Mouse (Mus musculus) liver, embryonic 12.5 days (tissue): ENCODE data around the gene Cox6a2. TPM values are rescaled to one million over a fixed set of nuclear protein-coding genes. Genes with fewer than 3 reads are reported as not detected.
A peak's percentile ranks its signal among the peaks of the same experiment; 100 is the strongest.

Experiments
- ATAC-seq: fragments of 200-750 bp; cut with Nextera tagmentation; 2 replicates; pipeline ENCODE4 v1.8.0; 2017; ENCODE audit warnings: moderate number of reproducible peaks, mild to moderate bottlenecking, moderate library complexity
- H3K27ac ChIP-seq: fragments of 300-500 bp; sonication (generic); 2 replicates; pipeline ENCODE4 v1.5.1; 2016; ENCODE audit warnings: mild to moderate bottlenecking
- H3K27me3 ChIP-seq: fragments of 300-500 bp; sonication (generic); replicated peaks from 2 replicates; pipeline ENCODE4 v1.6.1; 2016; ENCODE audit warnings: mild to moderate bottlenecking, moderate library complexity
- H3K36me3 ChIP-seq: fragments of 300-500 bp; sonication (generic); 2 replicates; pipeline ENCODE4 v1.6.1; 2016; ENCODE audit warnings: mild to moderate bottlenecking, moderate library complexity
- H3K4me1 ChIP-seq: fragments of 300-500 bp; sonication (generic); 2 replicates; pipeline ENCODE4 v1.6.1; 2016
- H3K4me2 ChIP-seq: fragments of 300-500 bp; sonication (generic); 2 replicates; pipeline ENCODE4 v1.6.1; 2016; ENCODE audit warnings: mild to moderate bottlenecking, moderate library complexity
- H3K4me3 ChIP-seq: fragments of 300-500 bp; sonication (generic); 2 replicates; pipeline ENCODE4 v1.5.1; 2016; ENCODE audit warnings: mild to moderate bottlenecking, moderate library complexity
- H3K9ac ChIP-seq: fragments of 300-500 bp; sonication (generic); 2 replicates; pipeline ENCODE4 v1.6.1; 2016; ENCODE audit warnings: mild to moderate bottlenecking, moderate library complexity
- H3K9me3 ChIP-seq: fragments of 300-500 bp; sonication (generic); replicated peaks from 2 replicates; pipeline ENCODE4 v1.6.1; 2016; ENCODE audit warnings: mild to moderate bottlenecking, moderate library complexity
- WGBS: fragments of 180-500 bp; shearing (Covaris S2); methylation state at CpG from one replicate; pipeline ENCODE4 v1.1.7; 2016; ENCODE audit not compliant: insufficient replicate concordance; 5-methylcytosine and 5-hydroxymethylcytosine counted together
- polyA plus RNA-seq: library from polyadenylated mRNA; unstranded; fragments of >200 nt; fragmentation: Nextera tagmentation; extraction: Ambion mirVana; gene quantifications from 2 replicates; pipeline ENCODE4 v1.2.1, GENCODE M21; 2016

The Cox6a2 gene
- 1.2 and 1.5 TPM in 2 replicates for polyA plus RNA-seq

DNA sequence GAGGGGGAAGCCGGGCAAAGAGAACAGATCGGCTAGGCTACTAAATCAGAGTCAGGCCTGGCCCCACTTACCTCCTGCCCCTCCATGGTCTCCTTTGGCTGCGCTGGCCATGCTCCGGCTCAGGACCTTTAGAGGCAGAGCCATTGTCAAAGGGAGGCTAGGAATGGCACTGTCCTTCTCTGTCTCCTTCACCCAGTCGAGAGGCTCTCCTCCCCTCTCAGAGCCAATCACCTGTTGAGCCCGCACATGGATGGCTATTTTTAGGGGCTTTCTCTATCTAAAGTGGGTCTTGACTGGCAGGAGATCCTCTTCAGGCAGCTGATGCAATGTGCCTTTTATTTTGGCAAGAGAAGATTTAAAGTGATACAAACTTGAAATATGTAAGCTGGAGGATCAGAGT, at the start of gene Cox6a2:
TSS of gene Cox6a2 (minus strand) at position 236 of the 400 bp plus-strand sequence.
- Histone ChIP-seq H3K4me2 (no peak within 1 kb of the TSS), H3K4me3 (no peak within 1 kb of the TSS), H3K9ac (no peak within 1 kb of the TSS), H3K27ac (no peak within 1 kb of the TSS), H3K9me3 (no peaks in the 10 kb centered on the region), H3K4me1 (no peaks in the 10 kb centered on the region), H3K27me3 (no peaks in the 10 kb centered on the region), H3K36me3 (no peaks in the 10 kb centered on the region)
- ATAC-seq: no peak
- WGBS: 62% methylated on average over 6 of the region's 6 CpGs

DNA sequence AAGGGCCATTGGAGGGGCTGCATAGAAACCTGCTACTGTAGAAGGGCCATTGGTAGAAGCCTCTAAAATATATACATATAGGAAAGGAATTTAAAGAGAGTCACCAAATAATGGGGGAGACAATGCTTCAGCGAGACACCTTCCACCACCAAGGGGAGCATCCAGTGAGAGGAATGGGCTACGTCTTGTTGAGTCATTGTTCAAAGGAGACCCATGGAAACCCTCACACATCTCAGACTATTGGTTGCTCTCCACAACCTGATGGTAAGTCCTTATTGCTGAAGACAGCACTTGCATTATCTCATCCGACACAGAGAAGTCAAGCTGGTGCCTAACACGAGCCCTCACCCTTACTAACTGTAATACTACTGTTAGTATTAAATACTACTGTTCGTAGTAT, 49.6 kb upstream of the Cox6a2 start:
- ATAC-seq: no peak
- WGBS: 71% methylated on average over 5 of the region's 5 CpGs
- Histone ChIP-seq H3K27ac (no peak overlapping the region), H3K4me1 (peaks cover 13% of the 10 kb centered on the region), H3K36me3 (peaks cover 7% of the 10 kb centered on the region; the same call in 1 of the 2 replicates), H3K9ac (no peak overlapping the region), H3K4me2 (no peak overlapping the region), H3K9me3 (no peaks in the 10 kb centered on the region), H3K4me3 (no peak overlapping the region), H3K27me3 (peaks cover 72% of the 10 kb centered on the region)

DNA sequence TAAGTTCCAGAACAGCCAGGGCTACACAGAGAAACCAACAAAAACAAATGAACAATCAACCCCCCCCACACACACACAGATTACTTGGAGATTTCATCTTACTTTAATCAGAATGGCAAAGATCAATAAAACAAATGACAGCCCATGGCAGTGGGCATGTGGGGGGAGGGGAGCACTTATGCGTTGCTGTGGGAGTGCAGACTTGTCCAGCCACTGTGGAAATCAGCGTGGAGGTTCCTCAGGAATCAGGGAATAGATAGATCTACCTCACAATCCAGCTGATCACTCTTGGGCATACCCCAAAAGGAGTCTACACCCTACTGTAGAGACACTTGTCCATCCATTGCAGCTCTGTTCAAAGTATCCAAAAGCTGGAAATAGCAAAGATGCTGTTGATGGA, 48.8 kb upstream of the Cox6a2 start:
- no peak for ATAC-seq
- no peak overlapping the region for H3K9ac ChIP-seq
- H3K4me2 ChIP-seq: no peak overlapping the region
- H3K36me3 ChIP-seq: peaks cover 11% of the 10 kb centered on the region; the same call in 1 of the 2 replicates
- H3K27me3 ChIP-seq: peaks cover 73% of the 10 kb centered on the region
- H3K9me3 ChIP-seq: no peaks in the 10 kb centered on the region
- 48% methylated on average over 2 of the region's 2 CpGs for WGBS
- H3K27ac ChIP-seq: no peak overlapping the region
- H3K4me3 ChIP-seq: no peak overlapping the region
- peaks cover 16% of the 10 kb centered on the region for H3K4me1 ChIP-seq

DNA sequence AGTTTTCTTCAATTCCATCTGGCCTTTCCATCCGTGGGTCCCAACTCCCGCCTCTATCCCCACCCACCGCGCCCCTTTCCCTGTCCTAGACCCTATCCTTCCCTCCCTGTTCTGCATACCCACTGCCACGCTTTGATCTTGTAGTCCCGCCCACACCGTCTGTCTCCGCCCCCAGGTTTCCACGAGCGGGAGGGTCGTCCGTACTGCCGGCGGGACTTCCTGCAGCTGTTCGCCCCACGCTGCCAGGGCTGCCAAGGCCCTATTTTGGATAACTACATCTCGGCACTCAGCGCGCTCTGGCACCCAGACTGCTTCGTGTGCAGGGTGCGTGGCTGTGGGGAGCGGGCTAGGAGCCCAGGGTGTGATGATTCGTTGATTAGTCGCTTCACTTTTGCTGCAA, 46.4 kb upstream of the Cox6a2 start:
- Histone ChIP-seq H3K9me3 (no peaks in the 10 kb centered on the region), H3K36me3 (peaks cover 12% of the 10 kb centered on the region; the same call in 1 of the 2 replicates), H3K9ac (no peak overlapping the region), H3K27me3 (peaks cover 62% of the 10 kb centered on the region), H3K4me2 (peak overlapping the region; percentile 43), H3K27ac (no peak overlapping the region), H3K4me1 (peaks cover 18% of the 10 kb centered on the region), H3K4me3 (no peak overlapping the region)
- 27% methylated on average over 24 of the region's 24 CpGs for WGBS
- ATAC-seq: no peak

DNA sequence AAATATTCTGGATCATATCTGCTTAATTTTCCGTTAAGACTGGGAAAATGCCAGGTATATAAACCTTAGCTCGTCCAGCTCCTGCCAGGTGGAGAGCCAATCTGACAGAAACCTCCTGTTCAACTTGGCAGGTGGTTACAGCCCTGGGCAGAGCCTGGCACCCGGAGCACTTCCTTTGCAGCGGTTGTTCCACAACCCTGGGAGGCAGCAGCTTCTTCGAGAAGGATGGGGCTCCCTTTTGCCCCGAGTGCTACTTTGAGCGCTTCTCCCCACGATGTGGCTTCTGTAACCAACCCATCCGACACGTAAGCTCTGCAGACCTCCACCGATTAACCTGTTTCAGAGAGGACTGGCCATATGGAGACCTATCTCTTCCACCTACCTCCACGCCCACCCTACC, 45.8 kb upstream of the Cox6a2 start:
- no peak overlapping the region for H3K27ac ChIP-seq
- H3K9me3 ChIP-seq: no peaks in the 10 kb centered on the region
- no peak overlapping the region for H3K4me2 ChIP-seq
- no peak for ATAC-seq
- peaks cover 24% of the 10 kb centered on the region for H3K4me1 ChIP-seq
- H3K4me3 ChIP-seq: no peak overlapping the region
- peaks cover 55% of the 10 kb centered on the region for H3K27me3 ChIP-seq
- WGBS: 67% methylated on average over 12 of the region's 12 CpGs
- peaks cover 12% of the 10 kb centered on the region; the same call in 1 of the 2 replicates for H3K36me3 ChIP-seq
- no peak overlapping the region for H3K9ac ChIP-seq

DNA sequence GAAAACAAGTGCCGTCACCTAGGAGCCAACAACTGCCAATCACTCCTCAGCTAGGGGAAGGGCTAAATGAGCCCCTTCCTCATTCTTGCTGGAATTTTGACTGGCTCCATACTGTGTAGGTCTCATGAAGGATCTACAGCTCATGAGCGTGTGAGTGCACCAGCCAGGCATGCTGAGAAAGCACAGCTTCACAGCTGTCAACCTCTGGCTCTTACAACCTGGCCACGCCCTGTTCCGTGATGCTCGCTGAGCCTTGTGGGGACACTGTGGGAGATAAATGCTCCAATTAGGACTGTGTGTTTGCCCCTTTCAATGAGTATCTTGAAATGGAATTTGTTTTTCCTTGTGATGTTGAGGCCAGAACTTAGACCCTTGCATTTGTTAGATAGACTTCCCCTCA, 43.8 kb upstream of the Cox6a2 start:
- Histone ChIP-seq H3K27ac (no peak overlapping the region), H3K4me2 (no peak overlapping the region), H3K27me3 (peaks cover 58% of the 10 kb centered on the region), H3K36me3 (peaks cover 15% of the 10 kb centered on the region), H3K4me3 (no peak overlapping the region), H3K9ac (no peak overlapping the region), H3K4me1 (peaks cover 35% of the 10 kb centered on the region), H3K9me3 (no peaks in the 10 kb centered on the region)
- ATAC-seq: no peak
- 57% methylated on average over 5 of the region's 5 CpGs for WGBS

DNA sequence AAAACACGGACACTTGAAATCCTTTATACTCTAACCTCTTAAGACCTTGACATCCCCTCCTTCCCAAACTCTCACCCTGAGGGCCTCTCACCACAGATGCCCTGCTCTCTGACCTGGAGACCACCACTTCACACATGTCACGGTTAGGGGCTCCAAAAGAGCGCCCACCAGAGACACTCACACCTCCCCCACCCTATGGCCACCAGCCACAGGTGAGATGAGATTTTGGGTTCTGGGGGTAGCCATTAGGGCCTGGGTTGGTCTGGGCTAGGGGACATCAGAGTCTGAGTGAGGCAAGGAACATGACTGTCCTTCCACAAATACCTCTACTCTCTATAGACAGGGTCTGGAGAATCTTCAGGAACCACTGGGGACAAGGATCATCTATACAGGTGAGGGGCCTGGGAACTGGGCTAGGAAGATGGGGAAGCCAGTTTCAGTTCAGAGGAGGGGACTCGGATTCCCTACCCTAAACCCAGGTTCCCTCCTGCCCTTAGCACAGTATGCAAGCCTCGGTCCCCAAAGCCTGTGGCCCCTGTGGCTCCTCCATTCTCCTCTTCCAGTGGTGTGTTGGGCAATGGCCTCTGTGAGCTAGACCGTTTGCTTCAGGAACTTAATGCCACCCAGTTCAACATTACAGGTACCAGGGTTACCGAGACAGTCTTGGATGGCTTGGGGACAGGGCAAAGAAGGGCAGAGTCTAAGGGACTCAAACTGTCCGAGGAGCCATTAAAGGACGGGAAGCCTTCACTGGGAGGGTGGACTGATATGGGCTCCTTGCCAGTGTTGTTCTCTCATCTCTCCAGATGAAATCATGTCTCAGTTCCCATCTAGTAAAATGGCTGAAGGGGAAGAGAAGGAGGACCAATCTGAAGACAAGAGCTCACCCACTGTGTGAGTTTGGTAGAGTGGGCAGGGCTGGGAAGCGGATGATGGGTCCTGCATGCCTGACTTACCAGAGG, 42.2 kb upstream of the Cox6a2 start:
- H3K4me1 ChIP-seq: peaks cover 35% of the 10 kb centered on the region
- H3K27ac ChIP-seq: no peak overlapping the region
- no peaks in the 10 kb centered on the region for H3K9me3 ChIP-seq
- ATAC-seq: no peak
- no peak overlapping the region for H3K9ac ChIP-seq
- peaks cover 49% of the 10 kb centered on the region for H3K27me3 ChIP-seq
- no peak overlapping the region for H3K4me3 ChIP-seq
- peaks cover 24% of the 10 kb centered on the region for H3K36me3 ChIP-seq
- WGBS: 78% methylated on average over 10 of the region's 10 CpGs
- peak overlapping the region; percentile 78 for H3K4me2 ChIP-seq

DNA sequence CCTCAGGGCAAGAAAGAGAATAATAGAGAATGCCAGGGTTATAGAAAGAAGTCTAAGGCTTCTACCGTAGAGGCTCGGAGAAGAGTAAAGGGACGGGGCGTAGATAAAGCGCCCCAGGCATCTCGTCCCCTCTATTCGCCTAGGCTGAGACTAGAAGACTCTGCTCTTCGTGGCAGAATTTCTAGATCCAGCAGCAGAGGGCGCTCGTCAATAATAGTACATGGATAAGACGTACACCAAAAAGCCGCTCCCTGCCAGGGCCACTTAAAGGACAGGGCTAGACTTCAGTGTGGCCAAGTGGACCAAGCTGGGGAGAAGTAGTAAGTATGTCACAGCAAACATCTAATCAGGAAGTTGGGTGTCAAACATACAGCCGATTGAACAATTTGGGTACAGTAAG, 41.3 kb upstream of the Cox6a2 start:
- Histone ChIP-seq H3K9ac (peak overlapping the region; percentile 72), H3K36me3 (peaks cover 29% of the 10 kb centered on the region), H3K4me1 (peaks cover 31% of the 10 kb centered on the region), H3K4me3 (peak overlapping the region; percentile 59), H3K9me3 (no peaks in the 10 kb centered on the region), H3K27me3 (peaks cover 39% of the 10 kb centered on the region), H3K4me2 (peak overlapping the region; percentile 78), H3K27ac (peak overlapping the region; percentile 63)
- ATAC-seq: peak; percentile 84
- WGBS: 2% methylated on average over 13 of the region's 13 CpGs

DNA sequence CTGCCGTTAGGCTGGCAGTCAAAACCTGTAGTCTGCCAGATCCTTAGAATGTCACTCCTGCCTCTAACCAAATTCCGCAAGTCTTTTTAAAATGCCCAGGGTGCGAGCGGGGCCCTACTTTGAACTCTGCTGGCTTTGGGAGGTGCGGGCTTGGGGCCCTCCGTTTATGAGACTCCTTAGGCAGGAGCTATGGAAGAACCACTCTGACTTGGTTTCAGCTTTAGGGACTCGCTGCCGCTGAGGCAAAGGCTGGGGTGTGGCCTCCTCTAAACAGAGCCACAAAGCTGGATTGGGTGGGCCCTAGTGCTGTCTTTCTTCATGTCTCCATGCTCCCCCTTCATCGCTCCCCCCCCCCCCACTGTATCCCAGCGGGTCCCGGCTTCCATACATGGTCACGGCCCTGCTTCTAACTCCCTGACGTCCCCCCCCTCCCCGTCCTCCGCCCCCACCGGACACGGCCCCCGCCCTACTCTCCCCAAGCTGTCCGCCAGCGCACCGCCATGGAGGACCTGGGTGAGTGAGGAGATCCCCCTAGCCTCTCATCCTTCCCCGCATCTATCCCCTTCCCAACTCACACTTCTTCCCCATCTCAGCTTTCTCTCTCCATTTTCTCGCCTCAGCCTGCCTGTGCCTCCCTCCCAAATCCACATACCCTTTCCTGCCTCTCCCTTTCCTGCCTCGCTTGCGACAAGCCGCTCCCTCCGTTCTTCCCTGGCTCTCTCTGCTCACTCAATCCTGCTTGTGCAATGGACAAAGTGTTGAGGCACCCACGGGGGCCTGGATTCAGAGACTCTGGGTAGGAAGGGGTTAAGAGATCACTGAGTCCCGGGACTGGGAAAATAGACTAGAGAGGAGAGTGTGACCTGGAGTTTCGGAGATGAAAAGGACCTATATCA, 40.6 kb upstream of the Cox6a2 start, which contains the start of gene Tgfb1i1:
TSS of gene Tgfb1i1 (plus strand) at position 317 of the 896 bp plus-strand sequence.
- Histone ChIP-seq H3K4me3 (peak within 1 kb of the TSS; percentile 59), H3K36me3 (peaks cover 36% of the 10 kb centered on the region), H3K9me3 (no peaks in the 10 kb centered on the region), H3K4me1 (peaks cover 26% of the 10 kb centered on the region), H3K9ac (peak within 1 kb of the TSS; percentile 72), H3K4me2 (peak within 1 kb of the TSS; percentile 78), H3K27me3 (peaks cover 32% of the 10 kb centered on the region), H3K27ac (peak within 1 kb of the TSS; percentile 63)
- WGBS: 9% methylated on average over 29 of the region's 30 CpGs
- ATAC-seq: peak; percentile 58

DNA sequence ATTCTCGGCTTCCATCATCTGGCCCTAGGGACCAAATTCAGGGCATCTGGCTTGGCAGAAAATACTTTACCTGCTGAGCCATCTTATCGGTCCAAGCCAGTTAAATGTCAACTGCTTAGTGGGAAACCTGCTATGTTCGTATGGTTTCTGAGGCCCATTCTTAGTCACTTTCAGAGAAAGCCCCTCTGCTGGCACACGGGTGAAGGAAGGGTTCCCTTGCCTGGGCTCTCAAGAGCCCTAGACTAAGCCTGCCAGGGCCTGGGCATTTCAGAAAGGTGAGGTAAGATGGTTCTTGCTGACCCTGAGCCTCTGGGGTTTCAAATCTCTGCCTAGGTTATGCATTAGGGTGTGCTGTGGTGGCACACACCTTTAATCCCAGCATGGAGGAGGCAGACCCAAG, 39.4 kb upstream of the Cox6a2 start:
- peaks cover 30% of the 10 kb centered on the region for H3K4me1 ChIP-seq
- peaks cover 23% of the 10 kb centered on the region; the same call in 1 of the 2 replicates for H3K27me3 ChIP-seq
- WGBS: 82% methylated on average over 4 of the region's 4 CpGs
- no peak overlapping the region for H3K4me2 ChIP-seq
- ATAC-seq: no peak
- H3K9ac ChIP-seq: no peak overlapping the region
- no peak overlapping the region for H3K4me3 ChIP-seq
- no peaks in the 10 kb centered on the region for H3K9me3 ChIP-seq
- H3K27ac ChIP-seq: no peak overlapping the region
- H3K36me3 ChIP-seq: peaks cover 48% of the 10 kb centered on the region

DNA sequence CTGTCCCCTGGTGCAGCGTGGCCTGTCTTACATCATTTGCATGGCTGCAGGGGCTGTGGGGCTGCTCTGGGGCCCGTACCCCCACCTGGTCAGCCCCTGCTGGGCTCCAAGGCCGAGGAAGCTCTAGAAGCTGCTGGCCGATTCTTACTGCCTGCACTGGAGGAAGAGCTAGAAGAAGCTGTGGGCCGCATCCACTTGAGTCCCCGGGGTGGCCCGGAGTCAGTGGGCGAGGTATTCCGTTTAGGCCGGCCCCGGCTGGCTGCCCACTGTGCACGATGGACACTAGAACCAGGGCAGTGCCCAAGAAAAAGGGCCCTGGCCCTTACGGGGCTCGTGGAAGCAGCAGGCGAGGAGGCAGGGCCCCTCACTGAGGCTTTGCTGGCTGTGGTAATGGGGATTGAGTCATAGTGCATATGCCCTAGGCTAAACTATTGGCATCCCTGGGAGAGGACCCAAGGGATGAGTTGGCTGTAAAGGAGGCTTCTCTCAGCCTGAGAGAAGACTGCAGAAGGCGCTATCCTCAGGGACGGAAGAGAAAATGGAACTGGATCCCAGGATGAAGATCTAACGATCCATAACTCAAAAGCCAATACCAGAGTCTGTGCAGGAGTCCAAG, 38.3 kb upstream of the Cox6a2 start:
- Histone ChIP-seq H3K27me3 (peaks cover 18% of the 10 kb centered on the region; the same call in 1 of the 2 replicates), H3K9me3 (no peaks in the 10 kb centered on the region), H3K4me3 (no peak overlapping the region), H3K9ac (no peak overlapping the region), H3K27ac (no peak overlapping the region), H3K4me2 (no peak overlapping the region), H3K4me1 (peaks cover 33% of the 10 kb centered on the region), H3K36me3 (peaks cover 53% of the 10 kb centered on the region)
- no peak for ATAC-seq
- WGBS: 85% methylated on average over 18 of the region's 18 CpGs
